Mouse (Mus musculus): ENCODE measurements around the gene Mfsd14a. TPM values are rescaled to one million over a fixed set of nuclear protein-coding genes. Genes with fewer than 3 reads are reported as not detected.

Mfsd14a gene
- total and polyA plus RNA-seq, 2 experiments from 2014 or later: 39.9 to 44.3 TPM

DNA sequence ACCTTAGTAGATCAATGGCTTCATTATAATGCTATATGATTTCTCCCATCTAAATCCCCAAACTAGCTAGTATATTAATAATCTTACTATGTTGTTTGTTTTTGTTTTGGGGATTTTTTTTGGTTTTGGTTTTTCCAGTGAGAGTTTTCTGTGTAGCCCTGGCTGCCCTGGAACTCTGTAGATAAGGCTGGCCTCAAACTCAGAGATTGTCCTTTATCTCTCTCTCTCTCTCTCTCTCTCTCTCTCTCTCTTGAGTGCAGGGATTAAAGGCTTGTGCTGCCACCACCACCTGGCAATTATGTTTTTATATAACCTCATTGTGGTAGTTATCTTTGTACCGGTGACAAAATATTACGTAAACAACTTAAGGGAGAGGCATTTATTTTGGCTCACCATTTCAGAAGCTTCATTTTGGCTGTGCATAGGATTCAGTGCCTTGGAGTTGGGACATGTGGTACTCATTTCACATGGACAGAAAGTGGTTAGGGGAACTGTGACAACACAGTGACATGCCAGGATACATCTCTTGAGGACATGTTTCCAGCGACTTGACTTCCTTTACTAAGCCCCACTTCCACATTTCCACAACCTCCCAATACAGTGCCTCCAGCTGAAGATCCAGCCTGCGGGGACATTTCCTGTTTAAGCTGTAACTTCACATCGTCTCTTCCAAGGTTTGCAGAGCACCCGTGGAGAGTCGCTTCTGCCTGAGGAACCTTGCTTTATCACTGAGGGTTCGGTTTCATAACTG, 47.0 kb downstream of the Mfsd14a start:
- no peak for DNase-seq (ENCODE audit: low spot score)
- Histone ChIP-seq H3K4me2 (ENCODE audit: low read depth, low read length) (no peak overlapping the region), H3K9me3 (replicated peaks; ENCODE audit: control insufficient read depth, low read length) (no peaks in the 10 kb centered on the region), H3K27ac (ENCODE audit: low read depth) (no peak overlapping the region), H3K36me3 (replicated peaks; ENCODE audit: control insufficient read depth, insufficient read depth, low read length) (peaks cover 62% of the 10 kb centered on the region), H3K9ac (replicated peaks; ENCODE audit: low read depth, low read length) (no peak overlapping the region), H3K4me3 (ENCODE audit: low read depth, low read length) (no peak overlapping the region), H3K4me1 (ENCODE audit: control insufficient read depth, insufficient read depth) (no peaks in the 10 kb centered on the region), H3K27me3 (ENCODE audit: control insufficient read depth, insufficient read depth, low read length) (no peaks in the 10 kb centered on the region)
- 76% methylated on average over 8 of the region's 8 CpGs for WGBS
- ATAC-seq (ENCODE audit: insufficient read depth, low read depth): no peak
- no peak for TF ChIP-seq CTCF (IDR thresholded peaks at IDR 0.05; ENCODE audit: low read depth)

DNA sequence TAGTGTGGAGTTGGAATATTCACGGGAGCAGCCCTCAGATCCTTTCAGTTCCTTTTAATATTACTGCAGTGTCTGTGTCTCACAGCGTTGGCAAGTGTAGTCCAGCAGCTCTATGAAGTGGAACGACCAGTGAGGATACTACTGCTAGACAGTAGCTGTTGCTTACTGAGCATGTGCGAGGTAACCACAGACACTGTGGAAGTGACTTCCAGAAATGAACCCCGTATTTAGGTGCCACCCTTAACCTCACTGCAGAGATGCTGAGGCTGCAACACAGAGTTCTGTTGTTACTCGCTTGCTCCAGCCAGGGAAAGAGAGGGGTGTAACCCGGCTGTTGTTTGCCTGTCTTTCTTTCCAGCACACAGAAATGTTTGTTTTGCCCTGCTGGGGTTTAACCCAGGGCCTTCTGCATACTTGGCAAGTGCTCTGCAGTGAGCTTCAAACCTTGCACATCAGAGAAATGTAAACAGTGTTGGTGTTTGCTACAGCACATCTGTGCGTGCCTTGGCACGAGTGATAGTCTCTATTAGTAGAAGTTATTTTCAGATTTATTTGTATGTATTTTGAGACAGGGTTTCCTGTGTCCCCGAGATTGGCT, 48.1 kb downstream of the Mfsd14a start, which contains the start of gene Trmt13:
Trmt13 (minus strand) TSS at position 293 of the 598 bp plus-strand sequence.
- Histone ChIP-seq H3K4me1 (ENCODE audit: control insufficient read depth, insufficient read depth) (no peaks in the 10 kb centered on the region), H3K27ac (ENCODE audit: low read depth) (no peak within 1 kb of the TSS), H3K4me2 (ENCODE audit: low read depth, low read length) (no peak within 1 kb of the TSS), H3K27me3 (ENCODE audit: control insufficient read depth, insufficient read depth, low read length) (no peaks in the 10 kb centered on the region), H3K9me3 (replicated peaks; ENCODE audit: control insufficient read depth, low read length) (no peaks in the 10 kb centered on the region), H3K9ac (replicated peaks; ENCODE audit: low read depth, low read length) (no peak within 1 kb of the TSS), H3K36me3 (replicated peaks; ENCODE audit: control insufficient read depth, insufficient read depth, low read length) (peaks cover 57% of the 10 kb centered on the region), H3K4me3 (ENCODE audit: low read depth, low read length) (no peak within 1 kb of the TSS)
- DNase-seq (ENCODE audit: low spot score): no peak
- no peak for ATAC-seq (ENCODE audit: insufficient read depth, low read depth)
- TF ChIP-seq EP300 (IDR thresholded peaks at IDR 0.05; ENCODE audit: low read depth) (no peak), CTCF (IDR thresholded peaks at IDR 0.05; ENCODE audit: low read depth) (no peak)
- WGBS: 82% methylated on average over 10 of the region's 10 CpGs

DNA sequence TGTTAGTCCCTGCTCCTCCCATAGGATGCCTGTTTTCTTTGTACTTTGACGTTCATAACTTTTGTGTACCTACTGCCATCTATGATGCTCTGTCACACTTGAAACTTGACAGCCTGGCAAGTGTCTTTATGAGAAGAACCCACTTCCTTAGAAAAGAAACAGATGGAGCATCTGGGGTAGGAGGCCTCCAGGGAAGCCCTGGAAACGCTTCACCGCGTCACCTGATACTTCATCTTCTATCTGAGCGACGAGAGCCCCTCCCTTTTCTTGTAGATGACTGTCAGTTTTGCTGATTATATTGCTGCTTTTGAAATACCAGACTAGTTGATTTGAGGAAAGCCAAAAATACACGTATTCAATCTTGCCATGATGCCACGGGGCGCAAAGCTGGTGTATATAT, 57.9 kb downstream of the Mfsd14a start:
- H3K9ac ChIP-seq (replicated peaks; ENCODE audit: low read depth, low read length): no peak overlapping the region
- H3K4me2 ChIP-seq (ENCODE audit: low read depth, low read length): no peak overlapping the region
- H3K4me3 ChIP-seq (ENCODE audit: low read depth, low read length): no peak overlapping the region
- peaks cover 26% of the 10 kb centered on the region; the same call in 1 of the 2 replicates for H3K36me3 ChIP-seq (replicated peaks; ENCODE audit: control insufficient read depth, insufficient read depth, low read length)
- no peak overlapping the region for H3K27ac ChIP-seq (ENCODE audit: low read depth)
- H3K27me3 ChIP-seq (ENCODE audit: control insufficient read depth, insufficient read depth, low read length): no peaks in the 10 kb centered on the region
- H3K4me1 ChIP-seq (ENCODE audit: control insufficient read depth, insufficient read depth): no peaks in the 10 kb centered on the region
- no peak for ATAC-seq (ENCODE audit: insufficient read depth, low read depth)
- no peak for DNase-seq (ENCODE audit: low spot score)
- TF ChIP-seq CTCF (IDR thresholded peaks at IDR 0.05; ENCODE audit: low read depth) (no peak), EP300 (IDR thresholded peaks at IDR 0.05; ENCODE audit: low read depth) (no peak)
- H3K9me3 ChIP-seq (replicated peaks; ENCODE audit: control insufficient read depth, low read length): no peaks in the 10 kb centered on the region
- 75% methylated on average over 9 of the region's 9 CpGs for WGBS

DNA sequence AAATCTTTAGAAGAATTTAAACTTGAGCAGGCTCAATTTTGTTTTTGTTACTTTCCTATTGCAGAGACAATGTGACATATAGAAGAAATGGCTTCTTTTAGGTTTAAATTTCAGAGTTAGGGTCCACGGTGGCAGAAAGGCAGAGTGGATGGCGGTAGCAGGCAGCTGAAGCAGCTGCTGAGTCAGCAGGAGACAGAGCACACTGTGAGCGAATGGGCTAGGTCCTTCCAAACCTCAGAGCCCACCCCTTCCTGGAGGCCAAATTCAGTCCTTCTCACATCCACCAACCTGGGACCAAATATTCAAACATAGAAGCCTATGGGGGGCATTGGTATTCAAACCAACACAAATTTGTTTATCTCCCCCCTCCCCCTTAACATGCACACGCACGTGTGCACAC, 60.7 kb downstream of the Mfsd14a start:
- Histone ChIP-seq H3K4me2 (ENCODE audit: low read depth, low read length) (no peak overlapping the region), H3K4me1 (ENCODE audit: control insufficient read depth, insufficient read depth) (no peaks in the 10 kb centered on the region), H3K36me3 (replicated peaks; ENCODE audit: control insufficient read depth, insufficient read depth, low read length) (peaks cover 10% of the 10 kb centered on the region; the same call in 1 of the 2 replicates), H3K9ac (replicated peaks; ENCODE audit: low read depth, low read length) (no peak overlapping the region), H3K27me3 (ENCODE audit: control insufficient read depth, insufficient read depth, low read length) (no peaks in the 10 kb centered on the region), H3K9me3 (replicated peaks; ENCODE audit: control insufficient read depth, low read length) (no peaks in the 10 kb centered on the region), H3K27ac (ENCODE audit: low read depth) (no peak overlapping the region), H3K4me3 (ENCODE audit: low read depth, low read length) (no peak overlapping the region)
- DNase-seq (ENCODE audit: low spot score) (no peak), ATAC-seq (ENCODE audit: insufficient read depth, low read depth) (no peak)
- TF ChIP-seq CTCF (IDR thresholded peaks at IDR 0.05; ENCODE audit: low read depth) (no peak), EP300 (IDR thresholded peaks at IDR 0.05; ENCODE audit: low read depth) (no peak)
- 93% methylated on average over 5 of the region's 5 CpGs for WGBS

DNA sequence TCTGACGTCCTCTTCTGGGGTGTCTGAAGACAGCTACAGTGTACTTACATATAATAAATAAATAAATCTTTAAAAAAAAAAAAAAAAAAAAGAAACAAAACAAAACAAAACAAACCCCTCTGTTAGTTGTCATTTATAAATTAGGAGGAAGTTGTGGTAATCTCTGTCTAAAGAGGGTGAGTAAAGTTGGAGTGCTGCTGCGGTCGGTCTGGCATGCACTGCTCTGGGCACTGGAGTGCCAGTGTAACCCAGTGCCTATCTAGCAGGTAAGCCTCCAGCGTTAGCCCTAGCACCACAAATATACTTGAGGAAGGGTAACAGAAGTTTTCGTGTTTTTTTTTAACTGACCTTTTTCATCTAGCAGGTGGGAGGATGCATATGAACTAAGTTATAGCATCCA, 61.5 kb downstream of the Mfsd14a start:
- Histone ChIP-seq H3K4me1 (ENCODE audit: control insufficient read depth, insufficient read depth) (peaks cover under 1% of the 10 kb centered on the region), H3K36me3 (replicated peaks; ENCODE audit: control insufficient read depth, insufficient read depth, low read length) (peaks cover 5% of the 10 kb centered on the region; the same call in 1 of the 2 replicates), H3K27me3 (ENCODE audit: control insufficient read depth, insufficient read depth, low read length) (no peaks in the 10 kb centered on the region), H3K4me3 (ENCODE audit: low read depth, low read length) (no peak overlapping the region), H3K9me3 (replicated peaks; ENCODE audit: control insufficient read depth, low read length) (no peaks in the 10 kb centered on the region), H3K4me2 (ENCODE audit: low read depth, low read length) (no peak overlapping the region), H3K9ac (replicated peaks; ENCODE audit: low read depth, low read length) (no peak overlapping the region), H3K27ac (ENCODE audit: low read depth) (no peak overlapping the region)
- 80% methylated on average over 5 of the region's 5 CpGs for WGBS
- DNase-seq (ENCODE audit: low spot score): no peak
- no peak for ATAC-seq (ENCODE audit: insufficient read depth, low read depth)
- TF ChIP-seq CTCF (IDR thresholded peaks at IDR 0.05; ENCODE audit: low read depth) (no peak), EP300 (IDR thresholded peaks at IDR 0.05; ENCODE audit: low read depth) (no peak)

Measured in heart, postnatal 0 days (tissue).